Mouse (Mus musculus): ENCODE measurements around the gene BC055324. TPM values are rescaled to one million over a fixed set of nuclear protein-coding genes. Genes with fewer than 3 reads are reported as not detected.
"Not testable (repeated sequence)": the region's sequence is repeated elsewhere in the genome, so short reads cannot be mapped to it uniquely, and the experiment has no call there.

BC055324 gene
- 1 to 10 TPM in 1 of 2 experiments, under 1 TPM in 1; 0.93 to 1.8 TPM for total RNA-seq (2021)
- long read RNA-seq, experiment 1, partial matches to known transcripts: 0 of 2 reads
- long read RNA-seq, experiment 1, other reads (novel, unspliced or antisense): 0 of 2 reads
- long read RNA-seq, experiment 2, transcript BC055324-201 (24 exons, 3,179 nt): major isoform, 5 of 5 reads
- long read RNA-seq, experiment 2, partial matches to known transcripts: 0 of 5 reads
- long read RNA-seq, experiment 2, other reads (novel, unspliced or antisense): 0 of 5 reads

DNA sequence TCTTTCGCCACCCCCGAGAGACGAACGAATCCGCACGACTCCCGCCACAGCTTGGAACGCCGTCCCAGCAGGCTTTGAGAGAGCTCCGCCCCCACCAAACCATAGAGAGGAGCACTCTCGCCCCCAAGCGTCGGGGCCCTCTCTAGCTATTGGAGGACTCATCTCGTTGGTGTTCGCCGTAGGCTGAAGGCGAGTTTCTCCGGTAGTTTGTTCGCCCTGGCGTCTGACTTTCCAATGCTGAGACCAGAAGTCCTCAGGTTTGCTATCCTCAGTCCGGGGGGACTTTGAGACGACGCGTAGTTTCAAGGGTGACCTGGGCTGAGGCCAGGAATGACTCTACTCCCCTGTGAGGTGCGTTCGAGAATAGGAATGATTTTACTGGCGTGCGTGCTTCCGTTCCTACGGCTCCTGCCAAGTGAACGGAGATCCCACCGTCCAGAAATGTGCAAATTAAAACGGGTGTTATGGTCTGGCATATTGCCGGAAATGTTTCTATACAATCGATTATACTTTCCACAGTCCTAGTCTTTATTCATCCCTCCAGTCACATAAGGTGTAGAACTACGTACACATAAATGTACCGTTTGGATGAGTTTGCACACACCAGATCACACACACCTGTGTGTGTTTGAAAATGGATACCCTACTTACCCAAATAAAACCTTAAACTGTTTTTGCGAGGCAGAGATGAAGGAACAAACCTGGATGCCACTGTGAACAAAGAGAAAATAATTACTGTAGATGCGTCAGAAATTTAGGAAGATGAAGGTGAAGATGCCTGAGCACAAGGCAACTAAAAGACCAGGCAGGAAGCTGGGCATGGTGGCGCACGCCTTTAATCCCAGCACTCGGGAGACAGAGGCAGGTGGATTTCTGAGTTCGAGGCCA, at the start of gene BC055324, which contains the start of gene Mettl18:
BC055324 (minus strand) TSS at position 76 of the 888 bp plus-strand sequence.
Mettl18 (plus strand) TSS at position 169 of the 888 bp plus-strand sequence.
- peak; percentile 81 to 83 for DNase-seq (ENCODE audit: low spot score in 2 of 2)

DNA sequence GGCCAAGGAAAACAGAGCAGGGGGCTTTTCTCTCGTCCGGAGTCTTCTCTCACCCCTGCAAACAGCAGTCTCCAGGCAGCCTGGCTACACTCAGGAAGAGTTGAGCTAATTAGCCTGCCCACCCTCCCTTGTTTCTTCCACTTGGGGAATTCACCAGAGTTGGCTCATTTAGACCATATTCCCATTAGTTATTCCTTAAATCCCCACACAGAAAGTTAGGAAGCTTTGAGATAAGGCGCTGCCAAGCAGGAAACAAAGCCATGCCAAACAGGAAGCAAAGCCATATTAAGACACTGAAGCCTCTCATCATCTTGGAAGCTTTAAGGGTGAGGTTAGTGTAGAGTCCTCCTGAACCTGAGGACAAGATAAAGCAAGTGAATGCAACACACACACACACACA, 49.0 kb upstream of the BC055324 start:
- no peak for DNase-seq (ENCODE audit: low spot score in 2 of 2)

DNA sequence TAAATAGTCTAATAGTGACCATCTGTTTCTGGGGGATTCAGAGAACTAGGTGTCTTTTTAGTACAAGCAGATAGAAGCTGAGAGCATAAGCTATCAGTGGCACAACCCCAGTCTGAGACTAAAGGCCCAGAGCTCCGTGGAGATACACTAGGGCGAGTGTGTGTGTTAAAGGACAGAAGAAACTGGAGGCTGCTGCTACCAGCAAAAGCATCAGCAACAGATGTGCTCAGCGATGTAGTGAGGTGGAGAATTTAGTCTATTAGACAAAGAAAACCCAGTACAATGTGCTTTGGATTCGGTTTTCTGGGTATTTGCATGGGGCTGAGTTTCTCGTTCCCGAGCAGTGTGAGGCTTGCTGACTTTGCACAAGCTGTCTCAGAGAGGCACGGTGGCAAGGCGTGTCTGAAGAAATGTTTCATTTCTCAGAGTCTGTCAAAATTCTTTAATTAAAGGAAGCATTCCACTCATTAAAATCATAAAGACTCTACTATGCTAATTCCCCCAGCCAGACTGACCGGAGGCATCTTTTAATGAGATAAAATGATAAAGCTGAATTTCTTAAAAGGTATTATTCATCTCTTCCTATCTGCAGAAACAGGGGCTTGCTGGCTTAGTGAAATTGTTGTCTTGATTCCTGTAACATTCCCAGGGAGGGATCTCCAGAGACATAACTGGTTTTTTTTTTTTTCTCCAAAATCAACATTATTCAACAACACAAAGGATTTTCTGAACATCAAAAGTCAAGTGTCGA, 46.0 kb upstream of the BC055324 start:
- DNase-seq (ENCODE audit: low spot score in 2 of 2): no peak

DNA sequence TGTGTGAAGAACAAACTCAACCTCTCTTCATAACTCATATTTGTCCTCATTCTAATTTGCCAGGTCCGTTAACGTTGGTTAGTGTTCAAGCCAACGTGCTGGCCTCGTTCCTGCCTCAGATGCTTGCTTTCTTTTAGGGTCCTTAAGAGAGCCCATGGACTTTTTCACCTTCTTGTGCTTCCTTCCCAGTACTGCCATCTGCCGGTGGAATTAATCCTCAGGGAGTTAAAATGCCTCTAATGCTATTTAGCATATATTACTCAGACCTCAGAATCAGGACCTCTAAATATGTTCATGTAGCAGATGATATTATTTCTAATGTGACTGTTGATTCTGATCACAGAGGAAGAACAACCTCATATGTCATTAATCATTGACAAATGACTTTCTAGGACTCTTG, 32.8 kb upstream of the BC055324 start:
- DNase-seq (ENCODE audit: low spot score in 2 of 2): no peak

DNA sequence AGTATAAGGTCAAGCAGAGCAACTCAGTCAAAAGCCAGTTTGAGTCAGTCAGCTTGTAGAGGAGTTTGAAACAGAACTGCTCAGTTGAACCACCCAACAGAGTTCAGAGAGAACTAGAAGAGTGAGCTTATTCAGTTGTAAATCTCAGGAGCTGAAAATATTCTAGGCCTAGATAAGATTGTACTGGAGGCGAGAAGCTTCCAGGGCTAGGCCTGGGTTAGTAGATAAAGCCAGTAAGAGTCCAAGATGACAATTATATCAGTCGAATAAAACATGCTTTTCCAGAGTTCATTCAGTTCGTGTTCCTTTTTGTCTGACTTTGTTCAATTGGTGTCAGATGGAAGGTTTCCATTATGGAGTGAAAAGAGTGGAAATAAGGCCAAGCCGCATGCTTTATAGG, 31.1 kb upstream of the BC055324 start:
- no peak for DNase-seq (ENCODE audit: low spot score in 2 of 2)

DNA sequence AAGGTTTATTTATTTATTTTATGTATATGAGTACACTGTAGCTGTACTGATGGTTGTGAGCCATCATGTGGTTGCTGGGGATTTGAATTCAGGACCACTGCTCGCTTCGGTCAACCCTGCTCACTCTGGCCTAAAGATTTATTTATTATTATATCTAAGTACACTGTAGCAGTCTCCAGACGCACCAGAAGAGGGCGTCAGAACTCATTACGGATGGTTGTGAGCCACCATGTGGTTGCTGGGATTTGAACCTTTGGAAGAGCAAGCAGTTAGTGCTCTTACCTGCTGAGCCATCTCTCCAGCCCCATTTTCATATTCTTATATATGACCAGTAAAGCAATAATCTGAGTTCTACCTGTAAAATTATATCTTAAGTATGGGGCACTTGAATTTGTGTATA, 27.5 kb upstream of the BC055324 start:
- not testable (repeated sequence) for DNase-seq (ENCODE audit: low spot score in 2 of 2)

DNA sequence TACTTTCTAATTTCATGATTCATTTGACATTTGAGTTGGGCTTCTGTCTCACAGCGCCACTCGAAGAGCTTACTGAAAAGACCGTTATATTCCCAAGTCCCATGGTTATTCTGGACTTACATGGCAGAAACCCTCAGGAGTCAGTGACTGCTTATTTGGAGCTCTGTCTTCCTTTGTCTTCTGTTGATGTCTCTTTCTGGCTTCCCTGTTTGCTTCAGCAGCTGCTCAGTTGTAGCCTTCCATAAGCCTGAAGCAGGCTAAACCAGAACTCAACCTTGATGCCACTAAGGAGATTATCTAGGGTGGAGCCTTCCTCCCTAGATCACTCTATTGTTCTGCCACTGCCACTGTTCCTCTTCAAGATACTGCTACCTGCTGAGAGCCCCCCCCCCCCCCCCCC, 26.1 kb upstream of the BC055324 start:
- not testable (repeated sequence) for DNase-seq (ENCODE audit: low spot score in 2 of 2)

DNA sequence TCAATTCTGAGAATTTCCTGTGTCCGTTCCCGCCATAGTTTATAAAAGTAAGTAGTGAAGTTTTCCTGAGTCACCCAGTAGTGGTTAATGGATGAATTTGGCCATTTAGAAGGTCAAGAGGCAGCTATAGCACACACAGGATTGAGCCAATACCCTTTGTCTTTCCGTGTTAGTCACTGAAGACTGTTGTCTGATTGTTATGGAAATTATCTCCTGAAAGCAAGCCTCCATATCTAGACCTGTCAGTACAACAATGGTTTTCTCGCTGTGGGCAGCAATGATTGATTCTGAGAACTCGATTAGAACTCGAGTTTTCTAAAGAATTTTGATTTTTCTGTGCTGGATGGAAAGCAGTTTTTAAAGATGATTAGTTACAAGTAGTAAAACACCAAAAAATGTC, 25.2 kb upstream of the BC055324 start:
- no peak for DNase-seq (ENCODE audit: low spot score in 2 of 2)

DNA sequence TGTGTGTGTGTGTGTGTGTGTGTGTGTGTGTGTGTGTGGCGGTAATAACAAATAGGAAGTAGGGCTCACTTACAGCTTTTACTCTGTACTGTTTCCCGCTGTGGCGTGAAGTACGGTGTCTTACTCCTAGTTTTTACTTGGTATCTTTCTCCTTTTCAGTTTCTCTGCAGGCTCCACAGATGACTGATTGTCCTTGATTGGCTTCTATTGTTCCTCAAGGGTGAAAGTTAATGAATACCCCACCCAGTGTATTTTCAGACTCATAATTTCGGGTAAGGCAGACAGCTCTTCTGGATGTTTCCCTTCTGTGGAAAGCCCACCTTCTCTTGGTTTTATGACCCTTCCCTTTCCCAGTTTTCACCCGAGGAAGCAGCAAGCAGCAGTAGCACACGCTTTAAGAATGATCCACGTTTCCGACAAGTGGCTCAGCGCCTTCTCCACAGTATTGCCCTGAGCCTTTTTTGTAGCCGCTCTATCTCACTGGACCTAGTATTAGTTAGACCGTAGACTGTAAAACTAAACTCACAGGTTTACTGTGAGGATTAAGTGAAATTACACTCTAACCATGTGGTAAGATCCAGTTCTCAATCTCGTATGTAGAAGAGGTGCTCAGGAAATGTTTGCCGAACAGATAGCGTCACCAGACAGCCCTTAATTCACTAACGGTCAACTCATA, 23.8 kb upstream of the BC055324 start:
- no peak for DNase-seq (ENCODE audit: low spot score in 2 of 2)

DNA sequence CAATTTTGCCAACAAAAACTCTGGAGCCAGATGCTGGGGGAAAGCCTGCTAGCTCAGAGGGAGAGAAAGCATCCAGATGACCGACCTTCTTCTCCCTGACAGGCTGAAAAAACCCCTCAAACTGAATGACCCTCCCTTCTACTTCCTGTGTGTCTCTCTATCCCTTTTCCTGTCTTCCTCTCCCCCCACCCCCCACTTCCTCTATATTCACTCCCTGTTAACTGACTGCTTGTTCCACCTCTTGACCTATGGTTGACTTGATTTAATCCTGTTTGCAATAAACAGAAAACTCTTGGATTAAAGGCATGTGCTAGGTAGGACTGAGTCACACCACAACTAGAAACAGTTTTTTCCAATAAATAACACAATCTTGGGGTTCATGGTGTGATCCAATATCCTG, 20.0 kb upstream of the BC055324 start:
- DNase-seq (ENCODE audit: low spot score in 2 of 2): no peak

DNA sequence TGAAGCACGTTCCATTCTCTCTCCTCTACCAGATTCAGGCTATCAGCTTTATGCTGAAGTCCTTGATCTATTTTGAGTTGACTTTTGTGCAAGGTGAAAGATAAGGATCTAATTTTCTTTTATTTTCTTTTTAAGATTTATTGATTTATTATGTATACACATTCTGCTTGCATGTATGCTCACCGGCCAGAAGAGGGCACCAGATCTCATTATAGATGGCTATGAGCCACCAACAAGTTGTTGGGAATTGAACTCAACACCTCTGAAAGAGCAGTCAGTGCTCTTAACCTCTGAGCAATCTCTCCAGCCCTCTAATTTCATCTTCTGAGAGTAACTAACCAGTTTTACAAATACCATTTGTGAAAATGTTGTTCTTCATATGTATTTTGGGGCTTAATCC, 14.6 kb upstream of the BC055324 start:
- DNase-seq (ENCODE audit: low spot score in 2 of 2): peak; percentile 11 to 37

DNA sequence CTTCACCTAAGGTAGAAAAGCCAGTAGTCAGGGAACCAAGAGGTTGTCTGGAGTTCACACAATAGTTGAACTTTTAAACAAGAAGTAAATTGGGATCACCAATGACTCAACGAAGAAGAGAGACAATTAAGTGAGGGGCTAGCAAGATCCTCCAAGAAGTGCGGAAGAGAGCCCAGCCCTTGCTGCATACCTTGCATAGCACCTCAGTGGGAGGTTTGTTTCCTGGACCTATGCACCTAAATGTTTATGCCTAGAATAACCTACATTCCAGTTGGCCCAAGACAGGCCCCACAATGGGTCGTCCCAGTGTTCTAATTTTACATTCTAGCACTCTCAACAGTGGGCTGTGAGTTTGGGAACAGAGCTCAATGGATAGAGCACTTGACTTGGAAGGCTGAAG, 9.7 kb upstream of the BC055324 start:
- DNase-seq (ENCODE audit: low spot score in 2 of 2): no peak

DNA sequence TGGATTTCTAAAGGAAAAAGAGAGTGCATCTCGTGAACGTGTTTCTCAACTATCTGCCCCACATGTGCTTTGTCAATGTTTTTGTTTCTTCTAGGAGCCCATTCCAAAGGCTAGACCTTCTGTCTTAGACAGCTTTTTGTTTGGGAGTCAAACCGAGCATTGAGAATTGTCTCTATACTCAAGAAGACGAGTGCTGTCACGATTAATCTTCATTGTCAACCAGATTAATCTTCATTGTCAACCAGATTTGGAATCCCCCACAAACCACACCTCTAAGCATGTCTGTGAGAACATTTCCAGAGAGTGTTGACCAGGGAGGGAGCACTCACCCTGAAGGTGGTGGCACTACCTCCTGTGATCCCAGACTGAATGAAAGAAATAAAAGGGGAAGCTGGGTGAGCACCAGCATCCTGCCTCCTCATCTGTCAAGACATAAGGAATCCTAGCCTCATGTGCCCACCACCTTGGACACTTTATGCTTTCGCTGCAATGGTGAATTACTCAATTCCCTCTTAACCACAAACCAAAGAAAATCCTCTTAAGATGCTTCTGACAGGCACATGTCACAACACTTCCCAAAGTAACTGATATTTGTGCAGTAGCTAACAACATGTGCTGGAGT, 7.3 kb upstream of the BC055324 start:
- no peak for DNase-seq (ENCODE audit: low spot score in 2 of 2)

DNA sequence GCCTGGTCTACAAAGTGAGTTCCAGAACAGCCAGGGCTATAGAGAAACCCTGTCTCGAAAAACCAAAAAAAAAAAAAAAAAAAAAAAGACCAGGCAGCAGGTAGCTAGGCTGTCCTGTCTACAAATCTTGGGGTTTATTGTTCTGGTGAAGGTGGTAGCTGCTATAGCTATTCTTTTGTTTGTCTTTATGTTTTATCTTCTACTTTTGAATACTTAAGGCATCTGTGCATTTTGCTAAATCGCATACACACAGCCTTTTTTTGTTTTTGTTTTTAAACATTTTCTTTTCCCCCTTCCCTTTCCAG, 965 bp upstream of the BC055324 start:
- no peak for DNase-seq (ENCODE audit: low spot score in 2 of 2)

DNA sequence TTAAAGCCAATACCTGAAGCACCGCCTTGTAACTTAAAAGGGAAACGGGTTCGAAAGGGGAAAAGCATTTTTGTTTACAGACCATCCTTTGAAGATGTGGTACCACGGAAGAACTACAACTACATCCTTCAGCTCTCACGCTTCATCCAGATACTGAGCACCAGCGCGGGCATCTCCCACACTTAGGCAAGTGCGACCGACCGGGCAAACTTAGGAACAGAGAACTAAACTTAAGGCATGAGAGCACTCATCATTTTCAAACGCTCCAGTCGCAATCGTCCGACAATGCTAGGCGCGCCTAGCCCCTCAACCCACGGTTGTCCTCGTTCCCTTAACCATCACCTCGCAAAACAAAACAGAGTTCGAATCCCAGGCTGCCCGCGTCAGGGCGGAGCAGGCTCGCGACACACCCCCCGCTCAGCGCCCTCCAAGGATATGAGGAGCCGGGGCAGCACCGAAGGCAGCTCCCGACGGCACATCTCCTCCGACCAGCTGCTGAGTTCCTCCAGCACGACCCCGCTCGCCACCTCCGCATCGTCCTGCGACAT, 349 bp downstream of the BC055324 start:
- no peak for DNase-seq (ENCODE audit: low spot score in 2 of 2)

DNA sequence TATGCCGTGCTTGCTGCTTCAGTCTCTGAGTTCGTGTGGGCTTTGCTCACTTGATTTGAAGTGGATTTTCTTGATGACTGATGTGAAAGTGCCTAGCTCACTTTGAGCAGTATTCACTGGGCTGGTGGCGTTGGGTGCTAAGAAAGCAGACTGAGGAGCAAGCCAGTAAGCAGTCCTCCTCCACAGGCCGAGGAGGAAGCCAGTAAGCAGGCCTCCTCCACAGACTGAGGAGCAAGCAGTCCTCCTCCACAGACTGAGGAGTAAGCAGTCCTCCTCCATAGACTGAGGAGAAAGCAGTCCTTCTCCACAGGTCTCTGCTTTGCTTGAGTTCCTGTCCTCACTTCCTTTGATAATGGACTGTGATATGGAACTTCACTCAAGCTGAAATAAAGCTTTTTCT, 2.2 kb downstream of the BC055324 start:
- DNase-seq (ENCODE audit: low spot score in 2 of 2): no peak

DNA sequence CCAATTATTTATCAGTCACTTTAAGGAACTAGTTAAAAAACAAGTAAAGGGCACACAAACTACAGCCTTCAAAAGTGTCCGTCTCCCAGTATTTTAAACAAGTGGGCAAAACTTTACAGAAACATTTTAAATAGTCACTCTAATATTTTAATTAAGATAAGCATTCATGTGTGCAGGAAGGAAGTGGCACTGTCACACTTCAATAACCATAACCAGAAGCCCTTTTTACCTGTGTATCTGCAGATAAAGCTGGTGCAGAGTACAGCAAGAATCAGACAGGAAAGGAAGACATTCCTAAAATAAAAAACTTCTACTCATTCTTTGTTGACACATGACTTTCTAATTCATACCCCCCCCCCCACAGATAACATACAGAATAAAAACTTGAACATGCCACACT, 18.1 kb downstream of the BC055324 start:
- no peak for DNase-seq (ENCODE audit: low spot score in 2 of 2)

DNA sequence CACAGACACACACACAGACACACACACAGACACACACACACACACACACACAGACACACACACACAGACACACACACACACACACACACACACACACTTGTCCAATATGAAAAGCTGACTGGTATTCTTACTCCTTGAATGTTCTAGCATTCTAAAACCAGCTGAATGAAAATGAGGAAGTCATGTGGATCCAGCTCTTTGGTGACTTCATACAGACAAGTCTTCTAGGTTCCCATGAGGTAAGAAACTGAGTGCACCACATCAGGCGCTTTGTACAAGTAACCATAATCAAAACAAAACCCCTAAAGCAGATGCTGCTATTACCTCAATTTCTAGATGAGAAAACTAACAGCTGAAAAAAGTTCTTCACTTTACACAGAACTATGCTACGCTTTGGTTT, 19.5 kb downstream of the BC055324 start:
- no peak for DNase-seq (ENCODE audit: low spot score in 2 of 2)

DNA sequence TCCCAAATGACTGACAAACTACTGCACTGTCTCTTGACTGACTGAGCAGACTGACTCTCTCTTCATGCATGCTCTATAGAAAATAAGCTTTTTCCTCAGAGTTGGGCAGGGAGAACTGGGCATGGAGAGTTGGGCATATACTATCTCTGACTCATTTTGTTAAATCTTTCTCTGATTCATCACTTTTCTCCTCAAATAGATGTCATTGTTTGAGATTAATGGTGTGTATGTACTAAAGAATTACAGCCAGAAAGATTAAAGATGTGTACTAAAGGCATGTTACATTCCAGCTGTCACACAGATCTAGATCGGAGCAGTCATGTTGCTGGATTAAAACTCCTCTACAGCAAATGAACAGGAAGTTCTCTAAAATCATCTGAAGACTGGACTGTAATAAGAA, 20.1 kb downstream of the BC055324 start:
- no peak for DNase-seq (ENCODE audit: low spot score in 2 of 2)

DNA sequence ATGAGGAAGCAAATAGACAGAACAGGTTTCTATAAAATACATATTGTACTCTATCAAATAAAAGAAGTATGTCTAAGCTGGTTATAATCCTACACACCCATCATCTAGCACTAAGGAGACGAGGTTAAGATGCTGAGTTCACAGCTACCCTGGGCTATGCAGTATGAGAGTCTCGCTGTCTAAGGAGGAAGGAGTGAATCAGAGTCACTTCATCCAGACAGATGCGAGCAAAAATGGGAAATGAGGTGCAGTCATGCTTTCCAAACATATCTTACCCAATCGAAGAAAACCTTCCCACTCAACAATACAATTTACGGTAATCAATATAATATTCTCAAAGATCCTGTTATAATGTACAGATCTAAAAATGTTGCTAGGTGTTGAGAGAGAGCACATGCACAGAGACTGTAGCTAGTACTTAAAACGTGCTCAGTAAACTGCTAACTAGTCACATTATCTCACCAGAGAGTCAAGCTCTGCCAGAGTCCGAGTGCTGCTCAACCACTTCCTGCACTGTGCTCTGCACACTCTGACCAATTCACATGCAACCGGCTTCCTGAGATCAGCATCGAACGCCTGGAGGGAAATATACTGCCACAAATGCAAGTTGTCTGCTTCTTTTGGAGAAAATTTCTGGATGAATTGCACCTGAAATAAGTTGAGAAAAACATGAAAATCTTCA, 30.4 kb downstream of the BC055324 start:
- no peak for DNase-seq (ENCODE audit: low spot score in 2 of 2)
